Mouse (Mus musculus) forebrain, embryonic 14.5 days (tissue): ENCODE results near the gene Smim5. TPM values are rescaled to one million over a fixed set of nuclear protein-coding genes. Genes with fewer than 3 reads are reported as not detected.

ENCODE experiments used
- ATAC-seq: fragments of 200-750 bp; cut with Nextera tagmentation; 2 replicates; pipeline ENCODE4 v1.8.0; 2017; ENCODE audit warnings: mild to moderate bottlenecking, moderate library complexity
- DNase-seq: peaks from one replicate; pipeline ENCODE4 v3.0.0-alpha.2; 2015; ENCODE audit warnings: low spot score
- H3K27ac ChIP-seq: fragments of 300-500 bp; sonication (generic); 2 replicates; pipeline ENCODE4 v1.5.1; 2014; ENCODE audit warnings: low read depth, mild to moderate bottlenecking, control low read depth, low read length, moderate library complexity
- H3K27me3 ChIP-seq: fragments of 300-500 bp; sonication (generic); replicated peaks from 2 replicates; pipeline ENCODE4 v1.6.1; 2014; ENCODE audit warnings: low read length, control low read depth, mixed read lengths; ENCODE audit not compliant: control insufficient read depth, insufficient read depth
- H3K36me3 ChIP-seq: fragments of 300-500 bp; sonication (generic); 2 replicates; pipeline ENCODE4 v1.6.1; 2014; ENCODE audit warnings: low read length, control low read depth; ENCODE audit not compliant: control insufficient read depth, insufficient read depth
- H3K4me1 ChIP-seq: fragments of 300-500 bp; sonication (generic); 2 replicates; pipeline ENCODE4 v1.6.1; 2014; ENCODE audit warnings: antibody characterized with exemption, low read length, control low read depth; ENCODE audit not compliant: control insufficient read depth, insufficient read depth
- H3K4me2 ChIP-seq: fragments of 300-500 bp; sonication (generic); 2 replicates; pipeline ENCODE4 v1.6.1; 2014; ENCODE audit warnings: mild to moderate bottlenecking, control low read depth, low read length
- H3K4me3 ChIP-seq: fragments of 300-500 bp; sonication (generic); 2 replicates; pipeline ENCODE4 v1.5.1; 2014; ENCODE audit warnings: low read depth, low read length, control low read depth
- H3K9ac ChIP-seq: fragments of 300-500 bp; sonication (generic); 2 replicates; pipeline ENCODE4 v1.6.1; 2014; ENCODE audit warnings: mild to moderate bottlenecking, low read length, control low read depth, moderate library complexity
- H3K9me3 ChIP-seq: fragments of 300-500 bp; sonication (generic); replicated peaks from 2 replicates; pipeline ENCODE4 v1.6.1; 2016; ENCODE audit warnings: low read length, control low read depth, mixed read lengths; ENCODE audit not compliant: control insufficient read depth
- WGBS: fragments of 180-500 bp; shearing (Covaris S2); extraction: QIAGEN DNeasy Blood & Tissue Kit; methylation state at CpG from one replicate; pipeline ENCODE4 v1.1.7; 2014; 5-methylcytosine and 5-hydroxymethylcytosine counted together
- polyA plus RNA-seq: library from polyadenylated mRNA; unstranded; fragments of >200 nt; fragmentation: Nextera tagmentation; extraction: Ambion mirVana; gene quantifications from 2 replicates; pipeline ENCODE4 v1.2.1, GENCODE M21; 2014

Gene Smim5
- polyA plus RNA-seq, 1 experiment from 2014 or later = 1.6 TPM

DNA sequence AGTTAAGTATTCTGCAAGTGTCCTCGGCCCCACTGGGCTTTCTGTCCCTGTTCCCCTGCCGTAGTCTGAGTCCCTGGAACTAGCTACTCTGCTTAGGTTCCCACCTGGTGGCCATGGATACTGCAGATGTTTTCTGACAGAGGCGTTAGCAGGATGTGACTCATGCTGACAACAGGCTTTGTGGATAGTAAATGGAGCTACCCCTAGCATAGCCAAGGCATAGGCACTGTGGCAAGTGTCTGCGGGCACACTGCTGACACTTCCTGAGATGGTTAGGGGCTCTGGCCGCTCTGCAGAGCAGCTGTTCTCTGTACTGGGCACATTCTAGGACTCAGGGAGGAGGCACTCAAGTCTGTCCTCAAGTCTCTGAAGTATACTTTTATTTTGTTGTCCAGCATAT is 54.9 kb downstream of the Smim5 start:
- WGBS = 90% methylated on average over 5 of the region's 5 CpGs
- ATAC-seq (no peak), DNase-seq (no peak)
- Histone ChIP-seq H3K4me1 (no peaks in the 10 kb centered on the region), H3K27me3 (no peaks in the 10 kb centered on the region), H3K4me2 (no peak overlapping the region), H3K9me3 (no peaks in the 10 kb centered on the region), H3K4me3 (no peak overlapping the region), H3K27ac (no peak overlapping the region), H3K9ac (no peak overlapping the region), H3K36me3 (peaks cover 81% of the 10 kb centered on the region)

DNA sequence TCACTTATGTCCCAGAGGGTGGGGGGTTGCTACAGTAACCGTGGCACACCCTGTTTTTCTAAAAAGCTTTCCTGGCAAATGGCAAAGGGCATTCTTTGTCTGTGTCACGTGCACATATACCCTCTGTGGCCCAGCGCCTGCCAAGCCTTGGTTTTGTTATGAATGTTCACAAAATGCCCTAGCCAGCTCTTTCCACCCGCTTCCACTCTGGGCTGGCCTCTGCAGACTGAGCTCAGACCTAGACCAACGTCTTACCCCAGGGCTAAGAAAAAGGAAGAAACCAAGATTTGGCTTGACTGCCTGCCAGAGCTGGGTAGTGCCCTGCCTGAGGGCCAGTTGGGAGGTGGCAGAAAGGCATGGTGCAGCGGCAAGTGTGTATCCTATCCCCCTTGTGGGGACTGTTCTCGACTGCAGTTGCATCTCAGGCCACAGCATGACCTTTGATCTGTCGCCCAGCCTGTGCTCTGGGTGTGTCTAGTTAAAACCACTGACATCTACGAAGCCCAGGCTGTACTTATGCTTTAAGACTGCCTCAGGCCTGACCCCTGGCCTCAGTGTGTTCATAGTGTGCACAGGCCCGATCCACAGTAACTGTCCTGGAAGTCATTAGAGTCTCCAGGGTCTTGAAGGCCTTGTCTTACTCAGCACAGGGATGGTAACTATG is 55.6 kb downstream of the Smim5 start:
- Histone ChIP-seq H3K9me3 (no peaks in the 10 kb centered on the region), H3K36me3 (peaks cover 82% of the 10 kb centered on the region), H3K27me3 (no peaks in the 10 kb centered on the region), H3K4me2 (no peak overlapping the region), H3K27ac (0 out of 2 replicates have a peak overlapping the region, but pooled peaks have one; percentile 14), H3K9ac (no peak overlapping the region), H3K4me1 (no peaks in the 10 kb centered on the region), H3K4me3 (no peak overlapping the region)
- ATAC-seq (no peak), DNase-seq (peak; percentile 32)
- 68% methylated on average over 10 of the region's 10 CpGs for WGBS

Other genes with a start within 250 kb of the Smim5 start
- gene Grb2, start 191.4 kb upstream of the Smim5 start, polyA plus RNA-seq = 108 and 113 TPM in 2 replicates
- gene Tmem94, start 134.5 kb upstream of the Smim5 start, polyA plus RNA-seq = 12.4 and 19.6 TPM in 2 replicates
- 8.0 and 8.9 TPM in 2 replicates for gene Caskin2, start 86.3 kb upstream of the Smim5 start, polyA plus RNA-seq
- 15.2 and 19.1 TPM in 2 replicates for gene Tsen54, start 85.2 kb upstream of the Smim5 start, polyA plus RNA-seq
- 0.70 and 1.3 TPM in 2 replicates for gene Llgl2, start 75.9 kb upstream of the Smim5 start, polyA plus RNA-seq
- not detected in 2 replicates for gene Myo15b, start 41.6 kb upstream of the Smim5 start, polyA plus RNA-seq
- 0.18 and 0.22 TPM in 2 replicates for gene Smim6, start 12.1 kb downstream of the Smim5 start, polyA plus RNA-seq
- gene Sap30bp, start 33.3 kb downstream of the Smim5 start, polyA plus RNA-seq = 55.8 and 56.5 TPM in 2 replicates
- 16.5 and 20.4 TPM in 2 replicates for gene Recql5, start 33.5 kb downstream of the Smim5 start, polyA plus RNA-seq
- gene Itgb4, start 74.7 kb downstream of the Smim5 start, polyA plus RNA-seq = 0.48 and 0.62 TPM in 2 replicates
- gene Galk1, start 112.8 kb downstream of the Smim5 start, polyA plus RNA-seq = 53.9 and 59.5 TPM in 2 replicates
- gene H3f3b, start 128.0 kb downstream of the Smim5 start, polyA plus RNA-seq = 2,620 and 3,081 TPM in 2 replicates
- gene Unk, start 130.4 kb downstream of the Smim5 start, polyA plus RNA-seq = 23.4 and 24.9 TPM in 2 replicates
- gene Unc13d, start 178.0 kb downstream of the Smim5 start, polyA plus RNA-seq = 0.19 and 0.62 TPM in 2 replicates
- 145 and 166 TPM in 2 replicates for gene Wbp2, start 187.0 kb downstream of the Smim5 start, polyA plus RNA-seq
- 4.0 and 6.0 TPM in 2 replicates for gene Trim47, start 227.2 kb downstream of the Smim5 start, polyA plus RNA-seq
- 0.97 and 1.1 TPM in 2 replicates for gene Trim65, start 231.2 kb downstream of the Smim5 start, polyA plus RNA-seq
- 79.6 and 83.4 TPM in 2 replicates for gene Mrpl38, start 238.9 kb downstream of the Smim5 start, polyA plus RNA-seq